Mouse (Mus musculus) kidney, embryonic 14.5 days (tissue): ENCODE data around the gene Nck2. TPM values are rescaled to one million over a fixed set of nuclear protein-coding genes. Genes with fewer than 3 reads are reported as not detected.

Experiments
- ATAC-seq: fragments of 200-750 bp; cut with Nextera tagmentation; 2 replicates; pipeline ENCODE4 v1.8.0; 2017; ENCODE audit warnings: moderate number of reproducible peaks, mild to moderate bottlenecking, moderate TSS enrichment, moderate library complexity; ENCODE audit not compliant: low FRiP score, low TSS enrichment
- H3K27ac ChIP-seq: fragments of 300-500 bp; sonication (generic); 2 replicates; pipeline ENCODE4 v1.5.1; 2014; ENCODE audit warnings: low read depth, mild to moderate bottlenecking, low read length, moderate library complexity, mixed read lengths
- H3K27me3 ChIP-seq: fragments of 300-500 bp; sonication (generic); 2 replicates; pipeline ENCODE4 v1.6.1; 2014; ENCODE audit warnings: mild to moderate bottlenecking, low read length; ENCODE audit not compliant: control insufficient read depth, insufficient read depth
- H3K36me3 ChIP-seq: fragments of 300-500 bp; sonication (generic); 2 replicates; pipeline ENCODE4 v1.6.1; 2014; ENCODE audit warnings: low read length, mixed read lengths; ENCODE audit not compliant: control insufficient read depth, insufficient read depth
- H3K4me1 ChIP-seq: fragments of 300-500 bp; sonication (generic); 2 replicates; pipeline ENCODE4 v1.6.1; 2014; ENCODE audit warnings: low read length, mixed read lengths; ENCODE audit not compliant: control insufficient read depth, insufficient read depth
- H3K4me2 ChIP-seq: fragments of 300-500 bp; sonication (generic); replicated peaks from 2 replicates; pipeline ENCODE4 v1.6.1; 2014; ENCODE audit warnings: low read depth, mild to moderate bottlenecking, low read length
- H3K4me3 ChIP-seq: fragments of 300-500 bp; sonication (generic); 2 replicates; pipeline ENCODE4 v1.5.1; 2014; ENCODE audit warnings: mild to moderate bottlenecking, low read length
- H3K9ac ChIP-seq: fragments of 300-500 bp; sonication (generic); 2 replicates; pipeline ENCODE4 v1.6.1; 2014; ENCODE audit warnings: low read depth, mild to moderate bottlenecking, low read length, moderate library complexity
- H3K9me3 ChIP-seq: fragments of 300-500 bp; sonication (generic); 2 replicates; pipeline ENCODE4 v1.6.1; 2016; ENCODE audit warnings: low read length; ENCODE audit not compliant: control insufficient read depth
- whole genome bisulfite sequencing: fragments of 180-500 bp; shearing (Covaris S2); extraction: QIAGEN DNeasy Blood & Tissue Kit; methylation state at CpG from one replicate; pipeline ENCODE4 v1.1.7; 2014; 5-methylcytosine and 5-hydroxymethylcytosine counted together
- polyA plus RNA-seq: library from polyadenylated mRNA; unstranded; fragments of >200 nt; fragmentation: Nextera tagmentation; extraction: Ambion mirVana; gene quantifications from 2 replicates; pipeline ENCODE4 v1.2.1, GENCODE M21; 2014

Gene Nck2
- polyA plus RNA-seq, 1 experiment from 2014 or later, result 54.0 TPM

DNA sequence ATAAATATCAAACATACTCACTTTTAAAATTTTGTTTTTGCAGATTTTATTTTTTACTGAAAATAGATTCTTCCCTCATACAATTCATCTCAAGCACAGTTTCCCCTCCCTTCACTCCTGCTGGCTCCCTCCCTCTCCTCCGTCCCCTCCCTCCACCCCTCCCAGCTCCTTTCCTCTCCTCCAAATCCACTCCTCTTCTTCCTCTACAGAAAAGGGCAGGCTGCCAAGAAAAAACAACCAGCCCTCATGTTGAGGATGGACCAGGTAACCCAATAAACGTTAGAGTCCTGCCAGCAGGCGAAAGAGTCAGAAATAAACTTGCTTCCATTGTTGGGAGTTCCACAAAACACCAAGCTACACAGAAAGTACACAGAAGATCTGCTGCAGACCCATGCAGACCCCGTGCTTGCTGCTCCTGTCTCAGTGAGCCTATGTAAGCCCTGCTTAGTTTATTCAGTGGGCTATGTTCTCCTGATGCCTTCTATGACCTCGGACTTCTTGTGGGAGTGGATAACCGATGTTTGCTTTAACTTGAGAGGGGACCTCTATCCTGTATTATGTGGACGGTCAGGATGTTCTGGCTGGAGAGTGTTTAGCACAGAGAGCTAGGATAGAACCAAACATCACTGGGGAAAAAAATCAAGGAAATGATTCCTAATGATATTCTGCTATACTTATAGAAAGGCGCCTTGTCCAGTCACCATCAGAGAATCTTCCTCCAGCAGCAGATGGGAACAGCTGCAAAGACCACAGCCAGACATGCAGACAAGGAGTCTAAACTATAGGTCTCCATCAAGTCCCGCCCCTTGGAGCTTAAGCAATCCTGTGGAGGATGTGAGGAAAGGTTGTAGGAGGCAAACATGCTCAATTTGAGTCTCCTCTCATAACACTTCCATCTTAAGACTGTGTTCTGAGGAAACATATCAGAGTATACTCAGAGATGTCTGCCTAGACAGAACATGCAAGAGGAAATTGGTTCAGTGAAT is 39.4 kb upstream of the Nck2 start:
- Histone ChIP-seq H3K9me3 (no peaks in the 10 kb centered on the region), H3K36me3 (no peaks in the 10 kb centered on the region), H3K27me3 (no peaks in the 10 kb centered on the region), H3K4me2 (no peak overlapping the region), H3K27ac (no peak overlapping the region), H3K9ac (no peak overlapping the region), H3K4me3 (no peak overlapping the region), H3K4me1 (no peaks in the 10 kb centered on the region)
- no peak for ATAC-seq
- WGBS, result 41% methylated on average over 9 of the region's 9 CpGs

DNA sequence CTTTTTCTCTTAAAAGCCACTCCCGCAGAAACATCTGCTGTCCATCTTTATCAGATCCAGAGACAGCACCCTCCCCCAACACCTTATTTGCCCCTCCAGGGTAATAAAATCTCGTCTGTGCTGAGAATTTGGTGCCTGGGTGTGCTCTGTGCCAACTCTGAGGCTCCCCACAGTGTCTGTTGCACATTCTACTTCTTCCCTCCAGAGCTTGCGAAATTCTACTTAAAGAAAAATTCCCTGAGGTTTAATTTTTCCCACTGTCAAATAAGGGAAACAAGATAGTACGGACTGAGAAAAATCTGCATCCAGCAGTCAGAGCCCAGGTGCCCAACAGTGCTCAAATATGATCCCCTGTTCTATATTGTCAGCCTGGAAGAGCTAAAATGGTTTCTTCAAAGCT is 35.4 kb upstream of the Nck2 start:
- 60% methylated on average over 4 of the region's 4 CpGs for WGBS
- ATAC-seq, result no peak
- Histone ChIP-seq H3K27ac (no peak overlapping the region), H3K4me1 (0 out of 2 replicates have a peak, but pooled peaks cover 3% of the 10 kb centered on the region), H3K4me2 (no peak overlapping the region), H3K9ac (no peak overlapping the region), H3K9me3 (no peaks in the 10 kb centered on the region), H3K36me3 (no peaks in the 10 kb centered on the region), H3K27me3 (no peaks in the 10 kb centered on the region), H3K4me3 (no peak overlapping the region)

DNA sequence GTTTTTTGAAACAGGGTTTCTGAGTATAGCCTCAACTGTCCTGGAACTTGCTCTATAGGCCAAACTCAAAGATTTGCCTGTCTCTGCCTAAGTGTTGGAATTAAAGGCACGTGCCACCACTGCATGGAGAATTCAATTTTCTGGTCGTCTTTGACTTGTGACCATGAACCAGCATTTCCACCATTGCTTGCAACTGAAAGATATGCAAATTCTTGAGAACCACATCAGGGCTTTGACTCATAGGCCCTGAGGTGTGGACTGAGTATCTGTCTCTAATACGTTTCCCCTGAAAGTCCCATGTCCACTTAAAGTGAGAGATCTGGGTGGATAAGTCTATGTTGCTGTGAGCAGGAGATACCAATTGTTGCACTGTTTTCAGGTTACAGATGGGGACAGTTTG is 31.6 kb upstream of the Nck2 start:
- Histone ChIP-seq H3K9ac (no peak overlapping the region), H3K4me3 (no peak overlapping the region), H3K4me1 (0 out of 2 replicates have a peak, but pooled peaks cover 3% of the 10 kb centered on the region), H3K9me3 (no peaks in the 10 kb centered on the region), H3K27me3 (no peaks in the 10 kb centered on the region), H3K4me2 (no peak overlapping the region), H3K27ac (no peak overlapping the region), H3K36me3 (no peaks in the 10 kb centered on the region)
- no peak for ATAC-seq
- WGBS, result 86% methylated on average over 3 of the region's 3 CpGs

DNA sequence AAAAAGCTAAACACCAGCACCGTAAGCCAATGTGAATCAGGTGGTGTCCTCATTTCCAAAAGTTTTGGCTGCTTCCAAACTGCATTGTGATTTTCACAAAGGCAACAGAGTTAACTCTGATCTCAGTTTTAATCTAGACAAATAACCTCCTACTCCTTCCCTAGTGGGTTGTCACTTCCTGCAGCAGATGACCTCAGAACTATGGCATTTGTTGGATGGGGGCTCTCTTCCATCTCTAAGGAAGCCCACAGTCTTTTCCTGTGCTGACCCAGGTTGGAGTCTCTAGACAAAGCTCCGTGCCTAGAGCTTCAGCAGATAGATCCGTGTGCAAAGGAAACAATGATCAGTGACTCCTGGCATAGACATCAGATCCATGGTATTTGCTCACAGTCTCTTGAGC is 31.1 kb upstream of the Nck2 start:
- no peak for ATAC-seq
- Histone ChIP-seq H3K27me3 (no peaks in the 10 kb centered on the region), H3K36me3 (no peaks in the 10 kb centered on the region)

DNA sequence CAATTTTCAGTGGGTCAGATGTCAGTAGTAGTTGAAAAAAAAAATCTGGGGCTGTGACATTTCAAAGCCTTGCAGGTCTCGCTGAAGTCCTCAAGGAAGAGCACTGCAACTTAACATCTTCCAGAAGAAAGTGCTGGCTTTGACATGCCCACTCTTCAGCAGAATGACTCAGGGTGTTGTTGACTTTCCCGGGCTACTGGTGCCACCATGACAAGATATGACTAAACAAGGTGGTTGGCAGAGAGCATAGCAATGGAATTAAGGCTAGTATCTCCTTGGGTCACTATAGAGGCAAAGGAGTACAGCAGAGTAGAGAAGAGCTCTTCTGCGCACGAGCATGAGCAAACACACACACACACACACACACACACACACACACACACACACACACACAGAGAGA is 30.6 kb upstream of the Nck2 start:
- H3K4me3 ChIP-seq, result no peak overlapping the region
- H3K36me3 ChIP-seq, result no peaks in the 10 kb centered on the region
- 88% methylated on average over 4 of the region's 4 CpGs for WGBS
- H3K4me1 ChIP-seq, result 0 out of 2 replicates have a peak, but pooled peaks cover 3% of the 10 kb centered on the region
- H3K27me3 ChIP-seq, result no peaks in the 10 kb centered on the region
- H3K9me3 ChIP-seq, result no peaks in the 10 kb centered on the region
- no peak overlapping the region for H3K27ac ChIP-seq
- ATAC-seq, result no peak
- no peak overlapping the region for H3K9ac ChIP-seq
- H3K4me2 ChIP-seq, result no peak overlapping the region

More for the DNA sequence above, 31.1 kb upstream of the Nck2 start:
- Histone ChIP-seq H3K4me2 (no peak overlapping the region), H3K4me1 (0 out of 2 replicates have a peak, but pooled peaks cover 3% of the 10 kb centered on the region), H3K9me3 (no peaks in the 10 kb centered on the region), H3K4me3 (no peak overlapping the region), H3K27ac (no peak overlapping the region), H3K9ac (no peak overlapping the region)
- WGBS, result 72% methylated on average over 3 of the region's 3 CpGs

DNA sequence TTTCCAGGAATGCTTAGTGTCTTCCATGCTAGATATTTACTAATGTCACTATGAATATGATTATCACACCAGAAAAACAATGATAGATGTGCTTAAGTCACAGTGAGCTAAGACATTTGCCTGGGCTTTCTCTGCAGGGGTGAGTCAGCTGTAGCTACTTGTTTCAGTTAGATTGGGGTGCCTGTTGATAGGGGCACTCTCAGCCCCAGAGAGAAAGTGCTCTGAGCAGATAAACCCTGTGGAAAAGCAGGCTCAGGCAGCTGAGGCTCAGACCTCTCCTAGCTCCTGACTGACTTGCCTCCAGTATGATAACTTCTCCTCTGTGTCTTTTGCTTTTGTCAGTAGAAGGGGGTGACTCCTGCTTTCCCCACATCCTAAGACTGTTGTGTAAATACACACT is 30.2 kb upstream of the Nck2 start:
- Histone ChIP-seq H3K27me3 (no peaks in the 10 kb centered on the region), H3K9ac (no peak overlapping the region), H3K9me3 (no peaks in the 10 kb centered on the region), H3K27ac (no peak overlapping the region), H3K36me3 (no peaks in the 10 kb centered on the region), H3K4me3 (no peak overlapping the region), H3K4me1 (0 out of 2 replicates have a peak, but pooled peaks cover 3% of the 10 kb centered on the region), H3K4me2 (no peak overlapping the region)
- no peak for ATAC-seq

DNA sequence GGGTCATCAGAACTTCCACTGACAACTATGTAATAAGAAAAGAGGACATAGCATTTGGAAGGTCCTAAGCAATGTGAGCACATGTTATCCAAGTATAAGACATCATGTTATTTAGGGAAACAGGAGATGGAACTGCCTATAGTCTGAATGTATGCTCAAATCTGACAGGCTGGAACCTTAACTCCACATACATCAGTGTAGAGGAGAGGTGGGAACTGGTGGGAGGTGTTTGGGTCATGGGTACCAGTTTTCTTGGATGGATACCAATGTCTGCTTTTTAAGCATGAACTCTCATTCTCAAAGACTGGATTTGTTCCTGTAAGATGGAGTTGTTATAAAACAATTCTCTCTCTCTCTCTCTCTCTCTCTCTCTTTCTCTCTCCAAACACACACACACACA is 29.4 kb upstream of the Nck2 start:
- Histone ChIP-seq H3K27ac (no peak overlapping the region), H3K4me1 (0 out of 2 replicates have a peak, but pooled peaks cover 3% of the 10 kb centered on the region), H3K4me3 (no peak overlapping the region), H3K36me3 (no peaks in the 10 kb centered on the region), H3K9me3 (no peaks in the 10 kb centered on the region), H3K27me3 (no peaks in the 10 kb centered on the region), H3K9ac (no peak overlapping the region), H3K4me2 (no peak overlapping the region)
- ATAC-seq, result no peak

DNA sequence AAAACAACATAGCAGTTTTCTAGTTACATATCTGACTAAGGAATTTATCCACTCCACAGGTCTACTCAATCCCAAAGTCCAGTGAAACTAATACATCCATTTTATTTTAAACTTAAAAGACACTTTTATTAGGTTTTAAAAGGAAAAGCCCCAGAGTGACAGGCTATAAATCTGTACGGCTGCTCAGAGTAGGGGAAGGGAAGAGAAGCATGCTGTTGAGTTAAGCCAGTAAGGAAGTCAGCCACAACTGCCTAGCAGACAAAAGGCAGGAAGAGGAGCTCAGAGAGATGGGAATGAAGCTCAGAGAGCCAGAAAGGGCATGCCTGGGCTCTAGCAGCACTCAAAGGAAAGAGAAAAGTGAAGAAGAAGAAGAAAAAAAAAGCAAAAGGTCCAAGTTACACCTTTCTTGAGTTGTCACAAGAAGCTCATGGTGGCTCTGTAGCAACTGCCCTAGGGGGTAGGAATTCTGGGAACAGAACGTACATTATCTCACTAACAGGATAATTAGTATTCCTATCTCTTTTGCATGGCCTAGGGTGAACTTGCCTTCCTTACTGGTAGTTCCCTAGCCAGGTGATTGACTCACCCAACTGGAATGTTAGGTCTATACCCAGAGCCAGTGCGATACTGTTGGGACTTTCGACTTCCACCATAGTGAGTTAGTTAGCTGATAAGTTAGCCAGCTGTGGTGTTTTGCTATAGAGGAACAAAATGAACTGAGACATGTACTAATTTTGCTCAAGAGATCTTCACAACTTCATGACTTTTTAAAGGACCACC is 21.2 kb upstream of the Nck2 start:
- Histone ChIP-seq H3K9ac (no peak overlapping the region), H3K27me3 (no peaks in the 10 kb centered on the region), H3K9me3 (no peaks in the 10 kb centered on the region), H3K4me1 (0 out of 2 replicates have a peak, but pooled peaks cover 3% of the 10 kb centered on the region), H3K4me2 (no peak overlapping the region), H3K4me3 (no peak overlapping the region), H3K27ac (no peak overlapping the region), H3K36me3 (no peaks in the 10 kb centered on the region)
- peak; percentile 64; the same call in 1 of the 2 replicates for ATAC-seq
- 57% methylated on average over 4 of the region's 4 CpGs for WGBS

DNA sequence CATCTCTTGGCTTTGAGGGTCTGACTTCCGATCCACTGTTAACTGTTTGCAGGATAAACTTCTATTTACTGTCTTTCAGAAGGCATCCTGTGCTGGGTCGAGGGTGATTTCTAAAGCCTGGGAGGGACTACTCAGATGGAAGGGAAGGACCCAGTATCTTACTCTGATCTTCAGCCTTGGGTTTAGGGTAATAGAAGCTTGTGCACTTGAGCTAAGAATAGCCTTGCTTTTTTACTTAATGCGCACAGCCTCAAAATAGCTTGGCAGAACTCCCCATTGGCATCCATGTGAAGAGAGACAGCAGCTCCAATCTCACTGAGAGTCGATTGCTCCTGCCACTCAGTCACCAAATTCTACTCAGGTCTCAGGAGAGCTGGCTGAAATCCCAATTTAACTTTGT is 17.9 kb upstream of the Nck2 start:
- Histone ChIP-seq H3K4me1 (0 out of 2 replicates have a peak, but pooled peaks cover 3% of the 10 kb centered on the region), H3K27me3 (no peaks in the 10 kb centered on the region), H3K36me3 (no peaks in the 10 kb centered on the region), H3K9ac (no peak overlapping the region), H3K9me3 (no peaks in the 10 kb centered on the region), H3K4me3 (no peak overlapping the region), H3K27ac (no peak overlapping the region), H3K4me2 (no peak overlapping the region)
- ATAC-seq, result no peak
- WGBS, result 50% methylated on average over 4 of the region's 4 CpGs
